Mouse (Mus musculus): Measurements from ENCODE around the gene Zdhhc20. TPM values are rescaled to one million over a fixed set of nuclear protein-coding genes. Genes with fewer than 3 reads are reported as not detected.

The Zdhhc20 gene
- total and polyA plus RNA-seq, 3 experiments, result 1.0 to 20.5 (median 19.7) TPM

DNA sequence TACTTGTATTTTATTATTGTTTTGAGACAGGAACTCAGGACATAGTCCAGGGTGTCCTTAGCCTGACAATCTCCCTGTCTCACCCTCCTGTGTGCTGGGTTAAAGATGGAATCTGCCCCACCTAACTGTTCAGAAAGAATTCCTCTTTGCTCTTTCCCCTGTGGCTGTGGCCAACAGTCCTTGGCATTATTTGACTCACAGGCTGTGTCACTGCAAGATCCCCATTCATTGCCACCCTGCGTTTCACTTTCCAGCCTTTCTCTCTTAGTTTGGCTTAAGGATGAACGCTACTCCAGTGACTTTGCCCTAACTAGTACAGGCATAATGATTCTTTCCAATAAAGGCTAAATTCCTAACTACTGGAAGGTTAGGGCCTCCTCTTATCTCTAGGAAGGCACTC lies 4.3 kb upstream of the Zdhhc20 start:
- Histone ChIP-seq H3K9me3 (replicated peaks) (peaks cover 2% of the 10 kb centered on the region), H3K36me3 (replicated peaks) (no peaks in the 10 kb centered on the region), H3K27me3 (ENCODE audit: insufficient read depth, low read length) (no peaks in the 10 kb centered on the region), H3K4me1 (ENCODE audit: insufficient read depth, low read depth, low read length) (peaks cover 6% of the 10 kb centered on the region), H3K4me3 (ENCODE audit: low read depth, low read length) (no peak overlapping the region)
- TF ChIP-seq POLR2AphosphoS5 (IDR thresholded peaks at IDR 0.05; ENCODE audit: insufficient replicate concordance, low read depth, low read length), result no peak
- TF ChIP-seq GATA1 (IDR thresholded peaks at IDR 0.05; ENCODE audit: borderline replicate concordance, low read length), result no peak
- TF ChIP-seq TAL1 (conservative IDR thresholded peaks at IDR 0.05; ENCODE audit: low read depth, low read length), result no peak
- DNase-seq (ENCODE audit: low spot score) (no peak), ATAC-seq (ENCODE audit: extremely low read depth, insufficient number of reproducible peaks, low FRiP score, poor library complexity, severe bottlenecking) (no peak)

DNA sequence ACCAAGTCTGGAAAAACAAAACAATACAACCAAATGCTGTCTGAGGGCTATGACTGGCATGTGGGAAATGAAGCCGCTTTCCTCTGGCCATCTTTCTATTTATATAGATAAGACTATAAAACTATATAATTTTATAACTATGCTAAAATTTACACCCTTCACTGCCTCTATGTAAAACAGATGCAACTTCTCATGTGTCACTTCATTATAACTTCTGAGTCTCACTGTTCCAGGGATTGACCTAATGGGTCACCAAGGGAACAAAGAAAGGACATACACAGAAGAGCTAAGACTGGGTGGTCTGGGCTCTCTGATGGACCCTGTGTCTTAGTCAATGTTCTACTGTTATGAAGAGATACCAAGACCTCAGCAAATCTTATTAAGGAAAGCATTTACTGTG lies 2.9 kb upstream of the Zdhhc20 start:
- no peak for DNase-seq (ENCODE audit: low spot score)
- H3K36me3 ChIP-seq (replicated peaks), result peaks cover 3% of the 10 kb centered on the region
- H3K4me1 ChIP-seq (ENCODE audit: insufficient read depth, low read depth, low read length), result peaks cover 10% of the 10 kb centered on the region
- TF ChIP-seq GATA2 (IDR thresholded peaks at IDR 0.05; ENCODE audit: borderline replicate concordance, low read depth, low read length) (no peak), TAL1 (conservative IDR thresholded peaks at IDR 0.05; ENCODE audit: low read depth, low read length) (no peak), GATA1 (IDR thresholded peaks at IDR 0.05; ENCODE audit: borderline replicate concordance, low read length) (no peak), POLR2AphosphoS5 (IDR thresholded peaks at IDR 0.05; ENCODE audit: insufficient replicate concordance, low read depth, low read length) (no peak), CTCF (IDR thresholded peaks at IDR 0.05; ENCODE audit: low read depth, low read length) (no peak)
- H3K9me3 ChIP-seq (replicated peaks), result peaks cover 2% of the 10 kb centered on the region
- H3K4me3 ChIP-seq (ENCODE audit: low read depth, low read length), result no peak overlapping the region
- no peak for ATAC-seq (ENCODE audit: extremely low read depth, insufficient number of reproducible peaks, low FRiP score, poor library complexity, severe bottlenecking)
- no peaks in the 10 kb centered on the region for H3K27me3 ChIP-seq (ENCODE audit: insufficient read depth, low read length)

DNA sequence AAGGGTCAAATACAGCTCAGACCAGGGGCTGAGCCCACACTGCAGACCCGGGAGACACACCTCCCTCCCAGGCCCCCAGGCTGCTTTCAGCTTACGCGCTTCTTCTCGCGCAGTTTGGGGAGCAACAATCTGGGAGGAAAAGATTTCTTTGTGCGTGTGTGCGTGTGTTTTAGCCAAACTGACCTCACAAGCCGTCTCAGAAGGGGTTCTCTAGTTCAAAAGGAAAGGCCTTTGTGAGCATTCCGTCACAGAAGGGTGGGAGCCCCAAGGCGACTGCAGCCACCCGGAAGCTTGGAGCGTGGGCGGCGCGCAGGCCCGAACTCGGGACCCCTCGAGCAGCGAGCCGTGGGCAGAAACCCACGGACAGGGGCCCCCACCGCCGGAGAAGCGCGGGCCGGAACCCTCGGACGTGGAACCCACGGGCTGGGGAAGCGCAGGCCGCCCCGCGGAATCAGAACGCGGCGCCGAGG lies 500 bp downstream of the Zdhhc20 start:
- peaks cover 2% of the 10 kb centered on the region for H3K9me3 ChIP-seq (replicated peaks)
- ATAC-seq (ENCODE audit: extremely low read depth, insufficient number of reproducible peaks, low FRiP score, poor library complexity, severe bottlenecking) (no peak), DNase-seq (ENCODE audit: low spot score) (peak; percentile 14)
- H3K36me3 ChIP-seq (replicated peaks), result peaks cover 8% of the 10 kb centered on the region
- TF ChIP-seq GATA1 (IDR thresholded peaks at IDR 0.05; ENCODE audit: borderline replicate concordance, low read length) (no peak), CTCF (IDR thresholded peaks at IDR 0.05; ENCODE audit: low read depth, low read length) (no peak), TAL1 (conservative IDR thresholded peaks at IDR 0.05; ENCODE audit: low read depth, low read length) (no peak), POLR2AphosphoS5 (IDR thresholded peaks at IDR 0.05; ENCODE audit: insufficient replicate concordance, low read depth, low read length) (no peak), GATA2 (IDR thresholded peaks at IDR 0.05; ENCODE audit: borderline replicate concordance, low read depth, low read length) (no peak)
- peaks cover 13% of the 10 kb centered on the region for H3K4me1 ChIP-seq (ENCODE audit: insufficient read depth, low read depth, low read length)
- H3K27me3 ChIP-seq (ENCODE audit: insufficient read depth, low read length), result no peaks in the 10 kb centered on the region
- peak overlapping the region; percentile 98 for H3K4me3 ChIP-seq (ENCODE audit: low read depth, low read length)

DNA sequence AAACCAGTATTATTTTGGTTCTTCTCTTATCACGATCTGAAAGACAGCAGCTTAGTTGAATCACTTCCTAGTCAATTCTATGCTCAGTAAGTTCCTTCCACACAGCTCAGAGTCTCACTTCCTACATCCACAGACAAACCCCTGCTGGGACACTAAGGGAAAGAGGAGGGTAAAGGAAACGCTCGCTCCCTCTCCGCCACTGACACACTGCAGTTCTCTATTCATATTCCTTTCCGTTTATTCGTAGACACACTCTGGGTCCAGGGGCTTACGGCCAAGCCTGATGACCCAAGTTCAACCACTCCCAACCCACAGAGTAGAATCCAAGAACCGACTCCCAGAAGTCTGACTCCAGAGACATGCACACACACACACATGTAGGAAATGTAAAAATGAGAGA lies 2.9 kb downstream of the Zdhhc20 start:
- Histone ChIP-seq H3K27me3 (ENCODE audit: insufficient read depth, low read length) (no peaks in the 10 kb centered on the region), H3K4me3 (ENCODE audit: low read depth, low read length) (no peak overlapping the region), H3K36me3 (replicated peaks) (peaks cover 19% of the 10 kb centered on the region), H3K9me3 (replicated peaks) (no peaks in the 10 kb centered on the region), H3K4me1 (ENCODE audit: insufficient read depth, low read depth, low read length) (peaks cover 13% of the 10 kb centered on the region)
- DNase-seq (ENCODE audit: low spot score), result no peak
- ATAC-seq (ENCODE audit: extremely low read depth, insufficient number of reproducible peaks, low FRiP score, poor library complexity, severe bottlenecking), result no peak
- no peak for TF ChIP-seq GATA1 (IDR thresholded peaks at IDR 0.05; ENCODE audit: borderline replicate concordance, low read length)
- no peak for TF ChIP-seq GATA2 (IDR thresholded peaks at IDR 0.05; ENCODE audit: borderline replicate concordance, low read depth, low read length)
- no peak for TF ChIP-seq POLR2AphosphoS5 (IDR thresholded peaks at IDR 0.05; ENCODE audit: insufficient replicate concordance, low read depth, low read length)
- no peak for TF ChIP-seq TAL1 (conservative IDR thresholded peaks at IDR 0.05; ENCODE audit: low read depth, low read length)
- TF ChIP-seq CTCF (IDR thresholded peaks at IDR 0.05; ENCODE audit: low read depth, low read length), result no peak

DNA sequence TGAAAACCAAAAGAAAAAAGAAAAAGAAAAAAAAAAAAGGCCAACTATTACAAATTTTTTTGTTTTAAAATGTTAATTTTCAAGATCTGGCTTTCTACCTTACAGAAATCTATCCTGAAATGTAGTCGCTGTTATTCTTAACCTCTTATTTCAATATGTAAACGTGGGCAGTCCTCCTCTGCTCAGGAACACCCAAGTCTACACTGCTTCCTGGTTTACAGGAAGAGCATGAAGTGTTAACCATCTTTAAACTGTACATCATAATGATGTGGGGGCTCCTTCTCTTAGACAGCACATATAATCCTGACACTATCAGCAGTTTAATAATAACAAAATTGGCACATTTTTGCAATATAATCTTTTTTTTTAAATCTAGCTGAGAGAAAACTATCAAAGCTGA lies 4.0 kb downstream of the Zdhhc20 start:
- DNase-seq (ENCODE audit: low spot score), result no peak
- H3K36me3 ChIP-seq (replicated peaks), result peaks cover 21% of the 10 kb centered on the region
- peaks cover 13% of the 10 kb centered on the region for H3K4me1 ChIP-seq (ENCODE audit: insufficient read depth, low read depth, low read length)
- H3K9me3 ChIP-seq (replicated peaks), result no peaks in the 10 kb centered on the region
- TF ChIP-seq TAL1 (conservative IDR thresholded peaks at IDR 0.05; ENCODE audit: low read depth, low read length) (no peak), POLR2AphosphoS5 (IDR thresholded peaks at IDR 0.05; ENCODE audit: insufficient replicate concordance, low read depth, low read length) (no peak), GATA1 (IDR thresholded peaks at IDR 0.05; ENCODE audit: borderline replicate concordance, low read length) (no peak), CTCF (IDR thresholded peaks at IDR 0.05; ENCODE audit: low read depth, low read length) (no peak), GATA2 (IDR thresholded peaks at IDR 0.05; ENCODE audit: borderline replicate concordance, low read depth, low read length) (no peak)
- no peaks in the 10 kb centered on the region for H3K27me3 ChIP-seq (ENCODE audit: insufficient read depth, low read length)
- H3K4me3 ChIP-seq (ENCODE audit: low read depth, low read length), result no peak overlapping the region
- ATAC-seq (ENCODE audit: extremely low read depth, insufficient number of reproducible peaks, low FRiP score, poor library complexity, severe bottlenecking), result no peak

DNA sequence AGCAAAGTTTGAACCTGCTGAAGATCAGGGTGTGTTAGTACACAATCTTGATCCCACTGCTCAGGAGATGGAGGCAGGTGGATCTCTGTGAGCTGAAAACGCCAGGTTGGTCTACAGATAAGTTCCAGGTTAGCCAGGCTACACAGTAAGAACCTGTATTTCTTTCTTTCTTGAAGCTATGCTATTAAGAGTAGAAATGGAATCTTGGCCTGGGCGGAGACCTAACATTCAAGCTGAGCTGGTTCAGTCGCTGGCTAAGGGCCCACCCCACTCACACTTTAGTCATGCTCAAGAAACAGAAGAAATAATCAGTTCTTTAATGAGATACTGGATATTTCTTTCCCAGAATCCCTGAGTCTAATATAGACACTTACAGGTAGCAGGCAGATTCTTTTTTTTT lies 6.7 kb downstream of the Zdhhc20 start:
- H3K4me1 ChIP-seq (ENCODE audit: insufficient read depth, low read depth, low read length), result peaks cover 2% of the 10 kb centered on the region

More for the DNA sequence above, 6.7 kb downstream of the Zdhhc20 start:
- ATAC-seq (ENCODE audit: extremely low read depth, insufficient number of reproducible peaks, low FRiP score, poor library complexity, severe bottlenecking), result no peak
- Histone ChIP-seq H3K36me3 (replicated peaks) (peaks cover 24% of the 10 kb centered on the region), H3K9me3 (replicated peaks) (no peaks in the 10 kb centered on the region), H3K27me3 (ENCODE audit: insufficient read depth, low read length) (no peaks in the 10 kb centered on the region), H3K4me3 (ENCODE audit: low read depth, low read length) (no peak overlapping the region)
- DNase-seq (ENCODE audit: low spot score), result no peak
- no peak for TF ChIP-seq POLR2AphosphoS5 (IDR thresholded peaks at IDR 0.05; ENCODE audit: insufficient replicate concordance, low read depth, low read length)
- TF ChIP-seq CTCF (IDR thresholded peaks at IDR 0.05; ENCODE audit: low read depth, low read length), result no peak
- no peak for TF ChIP-seq GATA2 (IDR thresholded peaks at IDR 0.05; ENCODE audit: borderline replicate concordance, low read depth, low read length)
- no peak for TF ChIP-seq TAL1 (conservative IDR thresholded peaks at IDR 0.05; ENCODE audit: low read depth, low read length)
- no peak for TF ChIP-seq GATA1 (IDR thresholded peaks at IDR 0.05; ENCODE audit: borderline replicate concordance, low read length)
